Mouse (Mus musculus) mouse trophoblast stem cell (cell line): ENCODE data around the gene Fam187b.
"Not testable (repeated sequence)": the region's sequence is repeated elsewhere in the genome, so short reads cannot be mapped to it uniquely, and the experiment has no call there.

Experiments used
- in situ Hi-C, 2 experiments: fragments of 300-500 bp; cut with MseI, MboI; formaldehyde crosslinking; loops; 2 replicates in 1 of 2; 3 replicates in 1 of 2; pipeline ENCODE4 v1.15.1; 2025

Gene Fam187b

DNA sequence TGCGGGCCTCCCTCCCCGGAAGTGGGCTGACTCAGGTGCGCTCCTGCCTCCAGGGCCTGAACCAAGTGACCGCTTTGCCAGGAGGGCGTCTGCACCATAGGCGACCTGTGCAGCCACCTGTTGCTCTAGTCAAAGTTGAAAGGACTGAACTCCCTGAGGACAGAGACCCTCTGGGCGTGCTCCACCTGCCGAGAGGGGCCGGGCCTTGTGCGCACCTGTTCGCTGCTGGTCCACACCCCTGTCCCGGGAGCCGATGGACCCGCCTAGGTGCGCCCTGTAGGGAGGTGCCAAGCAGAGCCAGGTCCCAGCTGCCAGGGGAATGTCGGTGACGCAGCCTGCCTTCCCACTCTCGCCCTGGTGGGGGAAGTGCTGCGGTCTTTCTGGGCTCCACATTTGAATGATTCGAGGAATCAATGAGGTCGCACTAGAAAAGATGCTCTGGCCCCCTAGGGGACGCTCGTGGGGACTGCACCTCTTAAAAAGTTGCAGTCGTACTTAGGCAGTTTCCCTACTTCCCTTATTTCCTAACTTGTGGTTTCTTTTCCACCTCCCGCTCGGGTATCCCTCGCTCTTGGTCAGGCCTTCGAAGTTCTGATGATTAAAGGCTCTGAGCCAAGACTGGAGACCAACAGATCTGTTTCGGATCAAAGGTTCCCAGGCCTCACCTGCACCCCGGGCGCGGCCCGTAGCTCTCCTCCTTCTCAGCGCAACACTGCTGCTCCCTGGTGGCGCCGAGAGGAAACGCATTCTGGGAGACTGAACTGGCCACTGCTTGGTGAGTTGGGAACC is at the start of gene Fam187b:
Fam187b (plus strand) TSS at position 290 of the 789 bp plus-strand sequence.
- in situ Hi-C loops, result no loop called here

DNA sequence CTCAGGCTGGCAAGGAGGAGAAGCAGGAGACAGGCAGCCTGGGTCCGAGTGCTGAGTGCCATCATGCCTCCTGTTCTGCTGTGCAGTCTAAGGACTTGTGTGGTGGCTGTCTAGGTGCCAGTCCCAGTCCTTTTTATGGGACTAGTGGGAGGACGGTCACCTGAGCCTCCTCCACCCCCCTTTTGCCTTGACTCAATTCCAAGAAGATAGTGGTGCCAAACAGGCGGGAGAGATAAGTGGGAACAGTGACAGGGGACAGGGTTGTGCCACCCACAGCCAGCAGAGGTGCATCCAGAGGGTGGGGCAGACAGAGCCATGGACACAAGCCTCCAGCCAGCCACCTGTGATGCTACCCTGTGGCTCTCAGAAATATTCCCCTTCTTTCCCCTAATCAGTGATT is 49.5 kb upstream of the Fam187b start:
- in situ Hi-C loops, result no loop called here

GRCm38 (mm10) chr7:30924581-30924980 is 49.0 kb upstream of the Fam187b start, which contains the start of gene Hamp2:
TSS of gene Hamp2 (minus strand) at chr7:30924681.
- in situ Hi-C loops, result not testable (repeated sequence)

- in situ Hi-C loops, result not testable (repeated sequence)
Observed at GRCm38 (mm10) chr7:30935422-30936099, 38.0 kb upstream of the Fam187b start.

- in situ Hi-C loops, result not testable (repeated sequence)
Observed at GRCm38 (mm10) chr7:30940070-30940469, 33.5 kb upstream of the Fam187b start.

GRCm38 (mm10) chr7:30942365-30942764 is 31.2 kb upstream of the Fam187b start:
- in situ Hi-C loops, result not testable (repeated sequence)

DNA sequence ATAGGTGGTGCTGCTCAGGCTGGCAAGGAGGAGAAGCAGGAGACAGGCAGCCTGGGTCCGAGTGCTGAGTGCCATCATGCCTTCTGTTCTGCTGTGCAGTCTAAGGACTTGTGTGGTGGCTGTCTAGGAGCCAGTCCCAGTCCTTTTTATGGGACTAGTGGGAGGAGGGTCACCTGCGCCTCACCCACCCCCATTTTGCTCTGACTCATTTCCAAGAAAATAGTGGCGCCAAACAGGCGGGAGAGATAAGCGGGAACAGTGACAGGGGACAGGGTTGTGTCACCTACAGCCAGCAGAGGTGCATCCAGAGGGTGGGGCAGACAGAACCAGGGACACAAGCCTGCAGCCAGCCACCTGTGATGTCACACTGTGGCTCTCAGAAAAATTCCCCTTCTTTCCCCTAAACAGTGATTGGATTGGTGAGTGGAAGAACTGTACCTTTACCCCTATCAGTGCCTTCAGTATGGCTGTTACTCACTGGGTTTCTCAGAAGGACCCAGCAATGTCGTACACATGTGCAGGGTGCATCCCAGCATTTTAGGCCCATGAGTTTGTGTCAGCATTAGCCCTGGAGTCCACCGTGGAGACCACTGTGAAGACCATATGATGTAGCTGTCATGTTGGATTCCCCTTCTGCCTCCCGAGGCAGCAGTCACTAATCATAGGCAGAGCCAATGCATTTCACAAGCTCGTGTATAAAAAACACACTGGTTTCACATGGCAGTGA is 29.5 kb upstream of the Fam187b start, which contains the start of gene Hamp:
Hamp (minus strand) TSS at position 124 of the 727 bp plus-strand sequence.
- in situ Hi-C loops, result no loop called here

- in situ Hi-C loops, result not testable (repeated sequence)
Observed at GRCm38 (mm10) chr7:30944706-30945105, 28.9 kb upstream of the Fam187b start.

DNA sequence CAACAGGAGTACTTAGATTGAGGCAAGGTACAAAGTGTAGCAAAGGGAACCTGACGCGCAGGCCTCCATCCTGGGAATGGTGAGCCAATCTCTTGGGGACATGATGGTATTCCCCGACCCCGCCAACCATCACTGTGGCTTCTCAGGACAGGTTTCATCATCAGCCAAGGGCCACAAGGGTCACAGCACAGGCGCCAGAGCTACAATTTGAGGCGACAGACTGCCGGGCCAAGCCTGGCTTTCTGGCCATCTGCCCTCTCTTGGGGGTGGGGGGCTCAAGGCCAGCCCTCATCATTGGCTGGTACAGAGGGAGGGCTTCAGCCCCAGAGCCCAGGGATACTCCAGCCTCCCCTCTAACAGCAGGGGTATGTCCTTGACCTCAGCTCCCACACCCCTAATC is 28.1 kb upstream of the Fam187b start:
- in situ Hi-C loops, result not testable (repeated sequence)

DNA sequence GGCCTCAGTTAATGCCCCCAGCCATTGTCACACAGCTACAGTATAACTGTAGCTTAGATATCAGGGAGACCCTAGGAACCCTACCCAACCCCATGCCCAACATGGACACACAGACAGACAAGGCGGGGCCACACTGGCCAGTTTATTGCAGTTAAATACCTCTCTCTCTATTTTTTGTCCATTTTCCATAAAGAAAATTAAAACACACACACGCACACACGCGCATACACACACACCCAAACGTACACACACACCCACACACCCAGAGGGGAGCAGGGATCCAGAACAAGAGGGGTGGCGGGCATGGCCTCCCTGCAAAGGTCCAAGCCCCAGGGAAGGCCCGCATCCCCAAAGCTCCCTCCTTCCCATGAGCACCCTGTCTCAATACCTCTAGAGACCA is 27.7 kb upstream of the Fam187b start:
- in situ Hi-C loops, result no loop called here

DNA sequence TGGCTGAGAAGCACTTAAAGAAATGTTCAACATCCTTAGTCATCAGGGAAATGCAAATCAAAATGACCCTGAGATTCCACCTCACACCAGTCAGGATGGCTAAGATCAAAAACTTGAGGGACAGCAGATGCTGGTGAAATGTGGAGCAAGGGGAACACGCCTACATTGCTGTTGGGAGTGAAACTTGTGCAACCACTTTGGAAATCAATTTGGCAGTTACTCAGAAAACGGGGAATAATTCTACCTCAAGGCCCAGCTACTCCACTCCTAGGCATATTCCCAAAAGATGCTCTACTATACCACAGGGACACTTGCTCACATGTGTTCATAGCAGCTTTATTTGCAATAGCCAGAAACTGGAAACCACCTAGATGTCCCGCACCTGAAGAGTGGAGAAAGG is 23.7 kb upstream of the Fam187b start:
- in situ Hi-C loops, result not testable (repeated sequence)

- in situ Hi-C loops, result no loop called here
Observed at GRCm38 (mm10) chr7:30952441-30953265, 20.9 kb upstream of the Fam187b start.

GRCm38 (mm10) chr7:30953459-30953858 is 20.1 kb upstream of the Fam187b start:
- in situ Hi-C loops, result no loop called here

- in situ Hi-C loops, result no loop called here
Observed at GRCm38 (mm10) chr7:30954036-30954435, 19.6 kb upstream of the Fam187b start.

DNA sequence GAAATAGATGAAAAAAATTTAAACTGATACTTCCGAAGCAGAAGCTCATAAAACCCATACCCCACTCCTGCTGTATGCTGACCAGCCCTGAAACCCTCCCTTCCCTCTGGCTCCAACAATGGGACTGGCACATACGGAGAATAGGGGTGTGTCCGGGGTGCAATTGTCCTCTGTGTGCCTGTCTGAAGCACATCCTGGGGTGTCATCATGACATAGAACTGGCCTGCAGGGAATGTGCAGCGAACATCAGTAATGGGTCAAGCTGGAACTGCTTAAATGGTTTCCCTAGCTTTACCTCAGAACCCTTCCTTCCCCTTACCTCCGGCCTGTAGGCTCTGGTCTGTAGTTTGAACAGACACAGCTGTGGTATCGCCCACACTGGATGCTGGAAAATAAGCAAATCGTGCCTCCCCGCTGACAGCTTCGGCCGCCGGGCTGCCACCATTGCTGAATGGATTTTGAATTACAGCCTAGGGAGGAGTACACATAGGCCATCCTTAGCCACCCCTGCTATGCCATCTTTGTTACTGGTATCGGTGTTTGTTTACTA is 18.5 kb upstream of the Fam187b start:
- in situ Hi-C loops, result no loop called here

GRCm38 (mm10) chr7:30955584-30956356 is 17.8 kb upstream of the Fam187b start:
- in situ Hi-C loops, result no loop called here

- in situ Hi-C loops, result no loop called here
Observed at GRCm38 (mm10) chr7:30956357-30956751, 17.2 kb upstream of the Fam187b start.

DNA sequence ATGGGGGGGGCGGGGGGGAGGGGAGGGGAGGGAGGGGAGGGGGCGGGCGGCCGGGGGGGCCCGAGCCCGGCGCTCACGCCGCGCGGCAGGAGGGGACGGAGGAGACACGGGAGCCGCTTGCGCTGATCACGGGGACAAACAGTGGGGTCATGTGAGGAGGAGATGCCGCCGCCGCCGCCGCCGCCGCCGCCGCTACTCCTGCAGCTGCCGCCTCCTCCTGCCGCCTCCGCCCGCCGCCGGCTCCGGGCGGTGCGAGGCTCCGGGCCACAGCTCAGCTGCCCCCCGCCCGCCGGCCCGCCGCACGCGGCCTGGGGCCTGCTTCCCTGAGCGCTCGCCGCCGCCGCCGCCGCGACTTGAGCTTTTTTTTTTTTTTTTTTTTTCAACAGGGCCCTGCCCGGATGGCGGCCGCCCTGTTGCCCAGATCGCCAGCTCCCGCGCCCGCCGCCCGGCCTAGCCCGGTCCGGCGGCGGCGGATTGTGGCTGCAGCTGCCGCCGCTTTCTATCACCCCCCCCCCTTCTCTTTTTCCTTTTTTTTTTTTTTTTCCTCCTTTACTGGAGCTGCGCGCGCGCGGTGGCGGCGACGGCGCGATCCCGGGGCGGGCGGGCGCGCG is 16.7 kb upstream of the Fam187b start, which contains the start of gene Usf2:
Usf2 (minus strand) TSS at position 48 of the 611 bp plus-strand sequence.
- in situ Hi-C loops, result no loop called here

DNA sequence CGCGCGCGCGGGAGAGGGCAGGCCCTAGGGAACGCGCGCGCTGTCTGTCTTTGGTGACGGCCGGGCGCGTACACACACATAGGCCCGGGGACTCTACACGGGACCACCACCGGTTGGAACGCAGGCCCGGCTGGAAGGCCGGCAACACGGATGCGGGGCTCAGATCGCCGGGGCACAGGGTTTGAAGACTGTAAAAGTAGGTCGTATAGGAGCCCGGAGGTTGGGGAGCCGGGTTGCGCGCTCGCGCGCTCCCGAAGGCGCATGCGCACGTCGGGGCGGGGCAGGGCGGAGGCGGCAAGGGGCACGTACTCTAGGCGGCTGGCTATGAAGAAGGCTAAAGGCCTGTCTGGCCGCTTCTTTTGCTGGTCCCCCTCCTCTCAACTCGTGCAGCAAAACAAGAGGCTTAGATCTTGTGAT is 16.2 kb upstream of the Fam187b start:
- in situ Hi-C loops, result no loop called here
